Mouse (Mus musculus): ENCODE data around the gene Olfr502. TPM values are rescaled to one million over a fixed set of nuclear protein-coding genes. Genes with fewer than 3 reads are reported as not detected.
"Not testable (repeated sequence)": the region's sequence is repeated elsewhere in the genome, so short reads cannot be mapped to it uniquely, and the experiment has no call there.

Gene Olfr502
- total RNA-seq (2021) (not detected), polyA plus RNA-seq (2012; rRNA removed) (not detected in 2 replicates)
- long read RNA-seq = 0 reads

- no peak for DNase-seq
- H3K27ac ChIP-seq = no peak within 1 kb of the TSS
- intact Hi-C loops (cut with DNase I) = no loop called here
- no peak within 1 kb of the TSS for H3K4me3 ChIP-seq
- no peaks in the 10 kb centered on the region for H3K4me1 ChIP-seq (ENCODE audit: control insufficient read depth, insufficient read depth, low read length)
- TF ChIP-seq CTCF (IDR thresholded peaks at IDR 0.05) (no peak), POLR2A (IDR thresholded peaks at IDR 0.05; ENCODE audit: insufficient read depth, low read depth, low read length) (no peak), EP300 (IDR thresholded peaks at IDR 0.05; ENCODE audit: insufficient read depth, low read depth, low read length) (no peak)
- WGBS = 35% methylated on average over 1 of the region's 1 CpGs
- no peak within 1 kb of the TSS for H3K9ac ChIP-seq (ENCODE audit: low read depth, low read length)
- no peaks in the 10 kb centered on the region for H3K79me2 ChIP-seq (replicated peaks; ENCODE audit: control insufficient read depth, insufficient read depth, low read length)
- H3K27me3 ChIP-seq (ENCODE audit: control insufficient read depth, insufficient read depth, low read length) = no peaks in the 10 kb centered on the region
- H3K36me3 ChIP-seq (ENCODE audit: control insufficient read depth, insufficient read depth, low read length) = no peaks in the 10 kb centered on the region
Measured at GRCm38 (mm10) chr7:108524965-108525364, at the start of gene Olfr502. Gene Olfr502 (minus strand): TSS chr7:108525065.

- 72% methylated on average over 1 of the region's 1 CpGs for WGBS
Measured at GRCm38 (mm10) chr7:108565693-108566092, 40.8 kb upstream of the Olfr502 start, which contains the start of gene Olfr504. Gene Olfr504 (minus strand): TSS chr7:108565793.

GRCm38 (mm10) chr7:108544227-108544626 lies 19.4 kb upstream of the Olfr502 start, which contains the start of gene Olfr503:
Gene Olfr503 (plus strand): TSS chr7:108544527.
- intact Hi-C loops (cut with DNase I); H3K79me2 ChIP-seq (replicated peaks; ENCODE audit: control insufficient read depth, insufficient read depth, low read length); H3K36me3 ChIP-seq (ENCODE audit: control insufficient read depth, insufficient read depth, low read length); H3K9ac ChIP-seq (ENCODE audit: low read depth, low read length); H3K4me3 ChIP-seq; H3K27me3 ChIP-seq (ENCODE audit: control insufficient read depth, insufficient read depth, low read length); DNase-seq; H3K4me1 ChIP-seq (ENCODE audit: control insufficient read depth, insufficient read depth, low read length); H3K27ac ChIP-seq: not testable (repeated sequence)
- 19% methylated on average over 1 of the region's 1 CpGs for WGBS

More at GRCm38 (mm10) chr7:108565693-108566092, 40.8 kb upstream of the Olfr502 start, which contains the start of gene Olfr504:
- no peaks in the 10 kb centered on the region for H3K4me1 ChIP-seq (ENCODE audit: control insufficient read depth, insufficient read depth, low read length)
- intact Hi-C loops (cut with DNase I) = no loop called here
- no peak within 1 kb of the TSS for H3K27ac ChIP-seq
- H3K36me3 ChIP-seq (ENCODE audit: control insufficient read depth, insufficient read depth, low read length) = no peaks in the 10 kb centered on the region
- H3K27me3 ChIP-seq (ENCODE audit: control insufficient read depth, insufficient read depth, low read length) = no peaks in the 10 kb centered on the region
- TF ChIP-seq EP300 (IDR thresholded peaks at IDR 0.05; ENCODE audit: insufficient read depth, low read depth, low read length) (no peak), CTCF (IDR thresholded peaks at IDR 0.05) (no peak), POLR2A (IDR thresholded peaks at IDR 0.05; ENCODE audit: insufficient read depth, low read depth, low read length) (no peak)
- no peak within 1 kb of the TSS for H3K4me3 ChIP-seq
- no peak for DNase-seq
- no peaks in the 10 kb centered on the region for H3K79me2 ChIP-seq (replicated peaks; ENCODE audit: control insufficient read depth, insufficient read depth, low read length)
- H3K9ac ChIP-seq (ENCODE audit: low read depth, low read length) = no peak within 1 kb of the TSS

GRCm38 (mm10) chr7:108542416-108542815 lies 17.6 kb upstream of the Olfr502 start:
- no peak for TF ChIP-seq CTCF (IDR thresholded peaks at IDR 0.05)
- no peak for TF ChIP-seq EP300 (IDR thresholded peaks at IDR 0.05; ENCODE audit: insufficient read depth, low read depth, low read length)
- TF ChIP-seq POLR2A (IDR thresholded peaks at IDR 0.05; ENCODE audit: insufficient read depth, low read depth, low read length) = no peak
- DNase-seq = no peak
- intact Hi-C loops (cut with DNase I) = no loop called here

More at GRCm38 (mm10) chr7:108542416-108542815, 17.6 kb upstream of the Olfr502 start:
- Histone ChIP-seq H3K27ac (no peak overlapping the region), H3K4me1 (ENCODE audit: control insufficient read depth, insufficient read depth, low read length) (no peaks in the 10 kb centered on the region), H3K27me3 (ENCODE audit: control insufficient read depth, insufficient read depth, low read length) (no peaks in the 10 kb centered on the region), H3K36me3 (ENCODE audit: control insufficient read depth, insufficient read depth, low read length) (no peaks in the 10 kb centered on the region), H3K79me2 (replicated peaks; ENCODE audit: control insufficient read depth, insufficient read depth, low read length) (no peaks in the 10 kb centered on the region), H3K4me3 (no peak overlapping the region), H3K9ac (ENCODE audit: low read depth, low read length) (no peak overlapping the region)
- WGBS = 74% methylated on average over 13 of the region's 13 CpGs

Other genes starting within 250 kb of the Olfr502 start
- gene Olfr490, start 236.1 kb downstream of the Olfr502 start, total RNA-seq (2021) = not detected
- gene Olfr490, start 236.1 kb downstream of the Olfr502 start, polyA plus RNA-seq (2012; rRNA removed) = not detected in 2 replicates
- not detected for gene Olfr491, start 211.6 kb downstream of the Olfr502 start, total RNA-seq (2021)
- gene Olfr491, start 211.6 kb downstream of the Olfr502 start, polyA plus RNA-seq (2012; rRNA removed) = not detected in 2 replicates
- not detected for gene Olfr492, start 201.4 kb downstream of the Olfr502 start, total RNA-seq (2021)
- not detected in 2 replicates for gene Olfr492, start 201.4 kb downstream of the Olfr502 start, polyA plus RNA-seq (2012; rRNA removed)
- gene Olfr493, start 178.1 kb downstream of the Olfr502 start, total RNA-seq (2021) = not detected
- not detected in 2 replicates for gene Olfr493, start 178.1 kb downstream of the Olfr502 start, polyA plus RNA-seq (2012; rRNA removed)
- gene Olfr494, start 159.7 kb downstream of the Olfr502 start, total RNA-seq (2021) = not detected
- gene Olfr494, start 159.7 kb downstream of the Olfr502 start, polyA plus RNA-seq (2012; rRNA removed) = not detected in 2 replicates
- not detected for gene Olfr495, start 131.9 kb downstream of the Olfr502 start, total RNA-seq (2021)
- gene Olfr495, start 131.9 kb downstream of the Olfr502 start, polyA plus RNA-seq (2012; rRNA removed) = not detected in 2 replicates
- gene Olfr497, start 104.6 kb downstream of the Olfr502 start, total RNA-seq (2021) = not detected
- gene Olfr497, start 104.6 kb downstream of the Olfr502 start, polyA plus RNA-seq (2012; rRNA removed) = not detected in 2 replicates
- gene Olfr498, start 59.7 kb downstream of the Olfr502 start, total RNA-seq (2021) = not detected
- not detected in 2 replicates for gene Olfr498, start 59.7 kb downstream of the Olfr502 start, polyA plus RNA-seq (2012; rRNA removed)
- gene Olfr503, start 19.5 kb upstream of the Olfr502 start, total RNA-seq (2021) = not detected
- gene Olfr503, start 19.5 kb upstream of the Olfr502 start, polyA plus RNA-seq (2012; rRNA removed) = not detected in 2 replicates
- not detected for gene Olfr504, start 40.7 kb upstream of the Olfr502 start, total RNA-seq (2021)
- gene Olfr504, start 40.7 kb upstream of the Olfr502 start, polyA plus RNA-seq (2012; rRNA removed) = not detected in 2 replicates
- gene Olfr506, start 85.7 kb upstream of the Olfr502 start, total RNA-seq (2021) = not detected
- not detected in 2 replicates for gene Olfr506, start 85.7 kb upstream of the Olfr502 start, polyA plus RNA-seq (2012; rRNA removed)
- not detected for gene Olfr507, start 96.7 kb upstream of the Olfr502 start, total RNA-seq (2021)
- gene Olfr507, start 96.7 kb upstream of the Olfr502 start, polyA plus RNA-seq (2012; rRNA removed) = not detected in 2 replicates
- gene Olfr508, start 104.9 kb upstream of the Olfr502 start, total RNA-seq (2021) = not detected
- not detected in 2 replicates for gene Olfr508, start 104.9 kb upstream of the Olfr502 start, polyA plus RNA-seq (2012; rRNA removed)
- not detected for gene Olfr509, start 126.8 kb upstream of the Olfr502 start, total RNA-seq (2021)
- not detected in 2 replicates for gene Olfr509, start 126.8 kb upstream of the Olfr502 start, polyA plus RNA-seq (2012; rRNA removed)
- not detected for gene Olfr510, start 141.4 kb upstream of the Olfr502 start, total RNA-seq (2021)
- gene Olfr510, start 141.4 kb upstream of the Olfr502 start, polyA plus RNA-seq (2012; rRNA removed) = not detected in 2 replicates
- gene Olfr512, start 188.3 kb upstream of the Olfr502 start, total RNA-seq (2021) = not detected
- gene Olfr512, start 188.3 kb upstream of the Olfr502 start, polyA plus RNA-seq (2012; rRNA removed) = not detected in 2 replicates
- not detected for gene Olfr513, start 225.9 kb upstream of the Olfr502 start, total RNA-seq (2021)
- not detected in 2 replicates for gene Olfr513, start 225.9 kb upstream of the Olfr502 start, polyA plus RNA-seq (2012; rRNA removed)

Measured in heart, adult 2 months (tissue).